Mouse (Mus musculus) hindbrain, embryonic 14.5 days (tissue): ENCODE results near the gene Tas2r123. TPM values are rescaled to one million over a fixed set of nuclear protein-coding genes. Genes with fewer than 3 reads are reported as not detected.

Experiments used
- ATAC-seq: fragments of 200-750 bp; cut with Nextera tagmentation; 2 replicates; pipeline ENCODE4 v1.8.0; 2017; ENCODE audit warnings: moderate number of reproducible peaks, mild to moderate bottlenecking, moderate TSS enrichment, moderate library complexity; ENCODE audit not compliant: low FRiP score
- DNase-seq: peaks from one replicate; pipeline ENCODE4 v3.0.0-alpha.2; 2015; ENCODE audit warnings: low spot score
- H3K27ac ChIP-seq: fragments of 300-500 bp; sonication (generic); 2 replicates; pipeline ENCODE4 v1.5.1; 2014; ENCODE audit warnings: mild to moderate bottlenecking, moderate library complexity
- H3K27me3 ChIP-seq: fragments of 300-500 bp; sonication (generic); 2 replicates; pipeline ENCODE4 v1.6.1; 2014; ENCODE audit warnings: mild to moderate bottlenecking, low read length, mixed read lengths; ENCODE audit not compliant: control insufficient read depth, insufficient read depth
- H3K36me3 ChIP-seq: fragments of 300-500 bp; sonication (generic); replicated peaks from 2 replicates; pipeline ENCODE4 v1.6.1; 2014; ENCODE audit not compliant: control insufficient read depth, insufficient read depth
- H3K4me1 ChIP-seq: fragments of 300-500 bp; sonication (generic); replicated peaks from 2 replicates; pipeline ENCODE4 v1.6.1; 2014; ENCODE audit warnings: antibody characterized with exemption, low read length, mixed read lengths; ENCODE audit not compliant: control insufficient read depth, insufficient read depth
- H3K4me2 ChIP-seq: fragments of 300-500 bp; sonication (generic); replicated peaks from 2 replicates; pipeline ENCODE4 v1.6.1; 2014; ENCODE audit warnings: mild to moderate bottlenecking, moderate library complexity
- H3K4me3 ChIP-seq: fragments of 300-500 bp; sonication (generic); replicated peaks from 2 replicates; pipeline ENCODE4 v1.5.1; 2014; ENCODE audit warnings: mild to moderate bottlenecking, low read length
- H3K9ac ChIP-seq: fragments of 300-500 bp; sonication (generic); 2 replicates; pipeline ENCODE4 v1.6.1; 2014
- H3K9me3 ChIP-seq: fragments of 300-500 bp; sonication (generic); 2 replicates; pipeline ENCODE4 v1.6.1; 2016; ENCODE audit warnings: low read length; ENCODE audit not compliant: control insufficient read depth
- WGBS: fragments of 180-500 bp; shearing (Covaris S2); extraction: QIAGEN DNeasy Blood & Tissue Kit; methylation state at CpG from one replicate; pipeline ENCODE4 v1.1.7; 2014; 5-methylcytosine and 5-hydroxymethylcytosine counted together
- polyA plus RNA-seq: library from polyadenylated mRNA; unstranded; fragments of >200 nt; fragmentation: Nextera tagmentation; extraction: Ambion mirVana; gene quantifications from 2 replicates; pipeline ENCODE4 v1.2.1, GENCODE M21; 2014

Gene Tas2r123
- not detected in 2 replicates for polyA plus RNA-seq

DNA sequence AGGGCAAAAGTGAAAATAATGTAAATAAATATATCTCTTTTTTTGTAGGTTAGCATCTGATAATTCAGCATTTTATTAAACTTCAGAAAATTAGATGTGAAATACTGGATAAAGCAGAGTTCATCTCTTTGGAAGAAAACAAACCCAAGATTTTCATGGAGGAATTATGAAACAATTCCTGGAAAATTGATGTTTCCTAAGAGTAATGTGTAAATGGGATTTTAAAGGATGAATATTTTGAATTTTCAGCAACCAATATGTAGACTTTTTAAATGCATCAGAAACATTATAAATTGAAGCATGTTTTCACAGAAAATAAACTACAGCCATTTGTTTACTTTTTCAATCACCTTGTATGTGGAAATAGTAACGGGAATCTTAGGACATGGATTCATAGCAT is at the start of gene Tas2r123:
TSS of gene Tas2r123 (plus strand) at position 301 of the 400 bp plus-strand sequence.
- H3K4me2 ChIP-seq = no peak within 1 kb of the TSS
- no peaks in the 10 kb centered on the region for H3K27me3 ChIP-seq
- no peaks in the 10 kb centered on the region for H3K36me3 ChIP-seq
- ATAC-seq (no peak), DNase-seq (no peak)
- H3K27ac ChIP-seq = no peak within 1 kb of the TSS
- H3K4me1 ChIP-seq = no peaks in the 10 kb centered on the region
- WGBS = 90% methylated on average over 1 of the region's 1 CpGs
- H3K4me3 ChIP-seq = no peak within 1 kb of the TSS
- H3K9ac ChIP-seq = no peak within 1 kb of the TSS
- H3K9me3 ChIP-seq = no peaks in the 10 kb centered on the region

GRCm38 (mm10) chr6:132802518-132802917 is 44.4 kb upstream of the Tas2r123 start, which contains the start of gene Tas2r117:
Tas2r117 (plus strand) TSS chr6:132802818.
- ATAC-seq = no peak
- 88% methylated on average over 1 of the region's 1 CpGs for WGBS
- no peak for DNase-seq
- Histone ChIP-seq H3K27me3 (no peaks in the 10 kb centered on the region), H3K27ac (no peak within 1 kb of the TSS), H3K9ac (no peak within 1 kb of the TSS), H3K36me3 (no peaks in the 10 kb centered on the region), H3K4me2 (no peak within 1 kb of the TSS), H3K4me3 (no peak within 1 kb of the TSS), H3K4me1 (no peaks in the 10 kb centered on the region), H3K9me3 (no peaks in the 10 kb centered on the region)

DNA sequence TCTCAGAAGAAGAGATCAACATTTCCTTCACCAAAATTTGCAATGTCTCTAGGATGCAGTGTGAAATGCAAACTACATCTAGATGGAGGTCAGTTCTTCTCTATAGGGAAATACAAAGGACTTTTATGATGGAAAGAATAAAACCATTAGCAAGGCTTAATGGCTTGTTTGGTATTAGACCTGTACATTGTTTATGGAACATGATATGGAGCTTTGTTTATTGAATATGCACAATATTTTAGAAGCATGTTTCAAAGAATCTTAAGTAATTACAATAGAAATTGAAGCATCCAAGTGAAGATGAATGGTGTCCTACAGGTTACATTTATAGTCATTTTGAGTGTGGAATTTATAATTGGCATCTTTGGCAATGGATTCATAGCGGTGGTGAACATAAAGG is 8.2 kb downstream of the Tas2r123 start, which contains the start of gene Tas2r116:
TSS of gene Tas2r116 (plus strand) at position 301 of the 400 bp plus-strand sequence.
- no peaks in the 10 kb centered on the region for H3K4me1 ChIP-seq
- no peaks in the 10 kb centered on the region for H3K27me3 ChIP-seq
- H3K4me2 ChIP-seq = no peak within 1 kb of the TSS
- no peak for DNase-seq
- H3K4me3 ChIP-seq = no peak within 1 kb of the TSS
- H3K27ac ChIP-seq = no peak within 1 kb of the TSS
- no peak within 1 kb of the TSS for H3K9ac ChIP-seq
- no peaks in the 10 kb centered on the region for H3K36me3 ChIP-seq
- no peak for ATAC-seq
- no peaks in the 10 kb centered on the region for H3K9me3 ChIP-seq
- 83% methylated on average over 1 of the region's 1 CpGs for WGBS

DNA sequence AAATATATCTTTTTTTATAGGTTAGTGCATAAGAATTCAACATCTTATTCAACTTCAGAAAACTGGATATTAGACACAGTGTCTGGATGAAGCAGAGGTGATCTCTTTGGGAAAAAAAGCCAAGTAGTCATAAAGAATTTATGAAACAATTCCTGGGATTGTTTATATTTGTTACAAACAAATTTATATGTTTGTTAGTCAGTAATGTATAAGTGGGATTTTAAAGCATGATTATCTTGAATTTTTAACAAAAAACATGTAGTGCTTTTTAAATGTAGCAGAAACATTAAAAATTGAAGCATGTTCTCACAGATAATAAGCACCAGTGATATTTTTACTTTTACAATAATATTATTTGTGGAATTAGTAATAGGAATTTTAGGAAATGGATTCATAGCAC is 20.8 kb downstream of the Tas2r123 start, which contains the start of gene Tas2r110:
TSS of gene Tas2r110 (plus strand) at position 301 of the 400 bp plus-strand sequence.
- Histone ChIP-seq H3K27ac (no peak within 1 kb of the TSS), H3K4me2 (no peak within 1 kb of the TSS), H3K36me3 (no peaks in the 10 kb centered on the region), H3K9me3 (no peaks in the 10 kb centered on the region), H3K4me3 (no peak within 1 kb of the TSS), H3K27me3 (no peaks in the 10 kb centered on the region), H3K9ac (no peak within 1 kb of the TSS), H3K4me1 (no peaks in the 10 kb centered on the region)
- ATAC-seq (no peak), DNase-seq (peak; percentile 14)

GRCm38 (mm10) chr6:132892711-132893110 is 45.8 kb downstream of the Tas2r123 start, which contains the start of gene Tas2r113:
Tas2r113 (plus strand) TSS chr6:132893011.
- Histone ChIP-seq H3K4me3 (no peak within 1 kb of the TSS), H3K27ac (no peak within 1 kb of the TSS), H3K9ac (no peak within 1 kb of the TSS), H3K27me3 (no peaks in the 10 kb centered on the region), H3K4me2 (no peak within 1 kb of the TSS), H3K9me3 (no peaks in the 10 kb centered on the region), H3K4me1 (no peaks in the 10 kb centered on the region), H3K36me3 (no peaks in the 10 kb centered on the region)
- 73% methylated on average over 1 of the region's 1 CpGs for WGBS
- ATAC-seq (no peak), DNase-seq (no peak)

Other genes starting within 250 kb of the Tas2r123 start
- not detected in 2 replicates for gene A630073D07Rik, start 195.6 kb upstream of the Tas2r123 start, polyA plus RNA-seq
- gene Tas2r120, start 190.2 kb upstream of the Tas2r123 start, polyA plus RNA-seq = not detected in 2 replicates
- not detected in 2 replicates for gene Tas2r121, start 146.1 kb upstream of the Tas2r123 start, polyA plus RNA-seq
- gene Tas2r122, start 135.2 kb upstream of the Tas2r123 start, polyA plus RNA-seq = not detected in 2 replicates
- gene Tas2r115, start 109.1 kb upstream of the Tas2r123 start, polyA plus RNA-seq = not detected in 2 replicates
- not detected in 2 replicates for gene Tas2r124, start 92.4 kb upstream of the Tas2r123 start, polyA plus RNA-seq
- gene Tas2r102, start 85.0 kb upstream of the Tas2r123 start, polyA plus RNA-seq = not detected in 2 replicates
- gene Tas2r136, start 69.0 kb upstream of the Tas2r123 start, polyA plus RNA-seq = not detected in 2 replicates
- not detected in 2 replicates for gene Tas2r117, start 44.3 kb upstream of the Tas2r123 start, polyA plus RNA-seq
- gene Tas2r116, start 8.3 kb downstream of the Tas2r123 start, polyA plus RNA-seq = not detected in 2 replicates
- not detected in 2 replicates for gene Tas2r110, start 20.9 kb downstream of the Tas2r123 start, polyA plus RNA-seq
- not detected in 2 replicates for gene Tas2r113, start 45.9 kb downstream of the Tas2r123 start, polyA plus RNA-seq
- gene Tas2r125, start 62.5 kb downstream of the Tas2r123 start, polyA plus RNA-seq = not detected in 2 replicates
- gene Tas2r129, start 104.0 kb downstream of the Tas2r123 start, polyA plus RNA-seq = not detected in 2 replicates
- gene Tas2r131, start 110.8 kb downstream of the Tas2r123 start, polyA plus RNA-seq = not detected in 2 replicates
- gene Tas2r109, start 133.8 kb downstream of the Tas2r123 start, polyA plus RNA-seq = not detected in 2 replicates
- not detected in 2 replicates for gene Tas2r103, start 190.0 kb downstream of the Tas2r123 start, polyA plus RNA-seq
- not detected in 2 replicates for gene Tas2r140, start 208.7 kb downstream of the Tas2r123 start, polyA plus RNA-seq